In genomic region chr7:77441622-77442021, GRCm38 (mm10) we compare ENCODE assay signal across 9 mouse cellular contexts.
DNase-seq lines count a peak whose midpoint lies in the region; ATAC-seq and TF ChIP-seq lines count a peak whose summit lies in the region.
"Had no signal": no experiment of that assay in that cellular context is flagged by ENCODE, and none has a peak within 500 bp of the region (broad histone marks: within the 10 kb centered on the region; RNA-seq: fewer than 3 reads in every experiment).

No protein-coding gene starts in this region.

- H3K27ac ChIP-seq in hindbrain, embryonic 11.5 days (ENCODE audit: low read depth, low read length): no peak overlapping the region
- H3K27ac ChIP-seq in hindbrain, embryonic 16.5 days (ENCODE audit: low read depth, low read length): no peak overlapping the region
- no peak overlapping the region for H3K27ac ChIP-seq in lung, postnatal 0 days (ENCODE audit: low read length)

- peak; percentile 24; the same call in 1 of the 2 replicates for TF ChIP-seq CTCF in lung, postnatal 0 days (IDR thresholded peaks at IDR 0.05)

- H3K4me2 ChIP-seq in hindbrain, embryonic 11.5 days (replicated peaks; ENCODE audit: low read depth, low read length): no peak overlapping the region
- H3K4me2 ChIP-seq in hindbrain, embryonic 16.5 days (ENCODE audit: low read length): no peak overlapping the region
- no peak overlapping the region for H3K4me2 ChIP-seq in lung, postnatal 0 days (replicated peaks; ENCODE audit: low read depth, low read length)
- H3K4me2 ChIP-seq: heart, embryonic 12.5 days had no signal

- no peaks in the 10 kb centered on the region for H3K9me3 ChIP-seq in hindbrain, embryonic 11.5 days (ENCODE audit: control insufficient read depth, low read length)
- H3K9me3 ChIP-seq in hindbrain, embryonic 16.5 days (ENCODE audit: control insufficient read depth, low read length): no peaks in the 10 kb centered on the region
- no peaks in the 10 kb centered on the region for H3K9me3 ChIP-seq in lung, postnatal 0 days (ENCODE audit: low read length)
- H3K9me3 ChIP-seq: heart, embryonic 12.5 days had no signal

- H3K27me3 ChIP-seq in hindbrain, embryonic 11.5 days (ENCODE audit: control insufficient read depth, insufficient read depth, low read length): no peaks in the 10 kb centered on the region
- H3K27me3 ChIP-seq in hindbrain, embryonic 16.5 days (replicated peaks; ENCODE audit: control insufficient read depth, insufficient read depth, low read length): no peaks in the 10 kb centered on the region
- no peaks in the 10 kb centered on the region for H3K27me3 ChIP-seq in lung, postnatal 0 days (replicated peaks; ENCODE audit: insufficient read depth, low read length)
- H3K27me3 ChIP-seq: heart, embryonic 12.5 days had no signal

- no peaks in the 10 kb centered on the region for H3K4me1 ChIP-seq in hindbrain, embryonic 11.5 days (replicated peaks; ENCODE audit: control insufficient read depth, insufficient read depth, low read length)
- H3K4me1 ChIP-seq in hindbrain, embryonic 16.5 days (ENCODE audit: control insufficient read depth, insufficient read depth, low read depth, low read length): peaks cover 5% of the 10 kb centered on the region; the same call in 1 of the 2 replicates
- no peaks in the 10 kb centered on the region for H3K4me1 ChIP-seq in lung, postnatal 0 days (ENCODE audit: insufficient read depth, low read depth, low read length)
- H3K4me1 ChIP-seq: heart, embryonic 12.5 days had no signal

- no peak overlapping the region for H3K4me3 ChIP-seq in hindbrain, embryonic 11.5 days (ENCODE audit: low read depth, low read length)
- no peak overlapping the region for H3K4me3 ChIP-seq in hindbrain, embryonic 16.5 days (ENCODE audit: low read length)
- no peak overlapping the region for H3K4me3 ChIP-seq in lung, postnatal 0 days (ENCODE audit: low read depth, low read length)
- H3K4me3 ChIP-seq: heart, embryonic 12.5 days had no signal

- H3K36me3 ChIP-seq in hindbrain, embryonic 11.5 days (ENCODE audit: control insufficient read depth, insufficient read depth, low read length): no peaks in the 10 kb centered on the region
- H3K36me3 ChIP-seq in hindbrain, embryonic 16.5 days (ENCODE audit: control insufficient read depth, insufficient read depth, low read length): no peaks in the 10 kb centered on the region
- no peaks in the 10 kb centered on the region for H3K36me3 ChIP-seq in lung, postnatal 0 days (ENCODE audit: insufficient read depth, low read length)
- H3K36me3 ChIP-seq: heart, embryonic 12.5 days had no signal

- 61% methylated on average over 2 of the region's 2 CpGs for WGBS in hindbrain, embryonic 11.5 days
- WGBS in hindbrain, embryonic 16.5 days: 73% methylated on average over 2 of the region's 2 CpGs
- WGBS in lung, postnatal 0 days: 41% methylated on average over 2 of the region's 2 CpGs

- no peak for ATAC-seq in CD4-positive, CD25-positive, alpha-beta regulatory T cell, adult 4 months
- no peak for ATAC-seq in hindbrain, embryonic 11.5 days (ENCODE audit: low FRiP score)
- no peak for ATAC-seq in hindbrain, embryonic 16.5 days
- ATAC-seq in lung, postnatal 0 days: no peak
- peak; percentile 62 to 83; a peak in 3 of 4 replicates for ATAC-seq in hematopoietic stem cell, adult 5-6 weeks (replicated peaks in 1 of 2; ENCODE audit: insufficient read depth in 1 of 2, low FRiP score in 2 of 2, low TSS enrichment in 1 of 2, low read depth in 1 of 2, poor library complexity in 2 of 2, severe bottlenecking in 2 of 2)

- DNase-seq in CD4-positive, CD25-positive, alpha-beta regulatory T cell, adult 2 months (ENCODE audit: low read depth, low spot score): peak; percentile 1
- peak; percentile 13 for DNase-seq in hindbrain, embryonic 11.5 days (ENCODE audit: low spot score)
- DNase-seq in lung, postnatal 0 days (ENCODE audit: low spot score): no peak
- DNase-seq in lung, adult 18-20 months: no peak
- no peak for DNase-seq in spleen, adult 12 weeks (ENCODE audit: low spot score)

- no peak overlapping the region for H3K9ac ChIP-seq in hindbrain, embryonic 11.5 days (ENCODE audit: low read depth, low read length)
- no peak overlapping the region for H3K9ac ChIP-seq in hindbrain, embryonic 16.5 days (ENCODE audit: low read depth, low read length)
- no peak overlapping the region for H3K9ac ChIP-seq in lung, postnatal 0 days (replicated peaks; ENCODE audit: low read depth)
- H3K9ac ChIP-seq: heart, embryonic 12.5 days had no signal

- no peak for TF ChIP-seq EP300 in lung, postnatal 0 days (IDR thresholded peaks at IDR 0.05)

Comparison
In these comparisons a context has a peak if more than half of its experiments do, and no peak if none do; other contexts are left out.
1. DNase-seq: peak in CD4-positive, CD25-positive, alpha-beta regulatory T cell, adult 2 months (single experiment) and hindbrain, embryonic 11.5 days (single experiment); none in lung, postnatal 0 days (single experiment), lung, adult 18-20 months (0 of 2) and spleen, adult 12 weeks (single experiment).
2. ATAC-seq: peak in hematopoietic stem cell, adult 5-6 weeks (2 of 2); none in CD4-positive, CD25-positive, alpha-beta regulatory T cell, adult 4 months (single experiment), hindbrain, embryonic 11.5 days (single experiment), hindbrain, embryonic 16.5 days (single experiment) and lung, postnatal 0 days (single experiment).